Mouse (Mus musculus) right cerebral cortex, postnatal 14 days (tissue): ENCODE measurements around the gene Zfp511.

ENCODE experiments used
- DNase-seq: peaks from one replicate; pipeline ENCODE4 v3.0.0; 2022

Zfp511 gene

DNA sequence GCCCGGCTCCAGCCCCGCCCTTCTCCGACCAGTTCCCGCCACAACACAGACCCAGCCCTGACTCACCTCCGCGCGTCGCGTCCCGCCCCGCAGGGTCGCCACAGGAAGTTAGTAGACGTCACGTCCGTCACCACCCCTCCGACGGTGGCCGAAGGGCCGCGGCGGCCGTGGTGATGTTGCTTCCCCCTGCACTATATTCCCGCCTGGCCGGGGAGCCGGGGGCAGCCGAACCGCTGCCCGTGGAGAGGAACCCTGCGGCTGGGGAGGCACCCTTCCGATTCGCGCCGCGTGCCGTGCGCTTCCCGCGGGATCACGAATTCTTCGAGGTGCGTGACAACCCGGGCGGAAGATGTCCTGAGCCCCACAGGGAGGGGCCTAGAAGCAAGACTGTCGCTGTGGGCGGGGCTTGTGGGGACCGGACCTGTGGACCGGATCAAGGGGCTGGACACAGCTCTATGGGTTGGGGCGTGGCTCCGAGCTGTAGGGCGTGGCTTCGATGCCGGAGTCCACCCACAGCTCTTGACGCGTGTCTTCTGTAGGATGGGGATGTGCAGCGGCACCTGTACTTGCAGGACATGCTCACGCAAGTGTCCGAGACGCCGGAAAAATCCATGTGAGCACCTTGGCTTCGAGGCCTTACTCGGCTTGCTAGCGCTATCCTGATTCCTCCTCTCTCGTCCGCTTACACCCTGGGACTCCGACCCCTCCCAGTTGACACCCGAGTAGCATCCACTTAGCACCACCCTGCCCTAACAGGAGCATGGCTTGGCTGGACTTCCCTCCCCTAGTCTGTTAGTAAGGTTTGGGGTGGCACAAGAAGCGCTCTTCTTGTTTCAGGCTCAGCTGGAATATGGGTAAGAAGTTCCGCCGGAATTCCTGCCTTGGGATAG lies at the start of gene Zfp511, which contains the start of gene Tubgcp2:
Gene Zfp511, plus strand, starts transcription at position 111 of the 890 bp plus-strand sequence.
Gene Tubgcp2, minus strand, starts transcription at position 389 of the 890 bp plus-strand sequence.
- DNase-seq, result peak; percentile 92

GRCm38 (mm10) chr7:139988272-139988671 lies 47.9 kb upstream of the Zfp511 start:
- DNase-seq, result no peak

DNA sequence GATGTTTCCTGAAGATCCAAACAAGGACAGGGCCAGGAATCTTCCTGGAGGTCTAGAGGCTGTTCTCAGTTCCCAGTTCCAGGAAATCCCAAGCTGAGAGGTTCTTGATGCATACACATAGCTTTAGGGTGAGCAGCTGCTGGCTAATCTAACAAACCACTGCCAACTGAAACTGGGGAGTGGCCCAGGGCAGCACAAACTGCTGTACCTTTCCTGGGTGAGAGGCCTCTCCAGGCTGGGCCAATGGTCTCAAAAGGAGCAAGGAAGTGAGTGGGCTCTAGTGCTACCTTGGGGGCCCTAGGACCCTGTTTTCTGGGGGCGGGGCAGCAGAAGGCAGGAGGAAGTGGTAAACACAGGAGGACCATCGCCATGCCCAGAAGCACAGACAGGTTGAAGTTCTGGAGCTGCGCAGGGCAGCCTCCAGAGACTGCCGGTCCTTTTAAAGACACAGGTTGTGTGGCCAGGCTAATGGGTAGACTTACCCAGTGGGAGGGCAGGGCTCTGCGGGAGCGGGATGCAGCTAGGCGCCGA lies 45.3 kb upstream of the Zfp511 start:
- DNase-seq, result no peak

- DNase-seq, result no peak
Measured at GRCm38 (mm10) chr7:139992406-139992805, 43.8 kb upstream of the Zfp511 start, which contains the start of gene Adam8. Adam8 (minus strand) TSS chr7:139992562.

GRCm38 (mm10) chr7:139993532-139993931 lies 42.7 kb upstream of the Zfp511 start:
- no peak for DNase-seq

DNA sequence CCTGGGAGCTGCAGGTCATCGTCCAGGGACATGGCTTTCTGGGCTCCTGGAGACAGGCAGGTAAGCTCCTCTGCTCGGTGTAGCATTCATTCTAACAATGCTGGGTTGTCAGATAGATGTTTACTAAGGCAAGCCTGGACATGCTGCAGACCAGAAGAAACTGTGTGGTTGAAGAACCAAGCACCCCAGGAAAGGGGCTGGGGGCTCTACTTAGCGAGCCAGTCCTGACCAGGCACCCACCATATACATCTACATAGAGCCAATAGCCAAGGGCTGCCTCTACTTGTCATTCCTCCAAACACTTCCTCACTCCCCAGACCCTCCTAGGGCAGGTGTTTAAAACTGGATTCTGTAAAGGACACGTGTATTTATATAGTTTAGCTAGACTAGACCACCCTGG lies 42.0 kb upstream of the Zfp511 start:
- DNase-seq, result no peak

DNA sequence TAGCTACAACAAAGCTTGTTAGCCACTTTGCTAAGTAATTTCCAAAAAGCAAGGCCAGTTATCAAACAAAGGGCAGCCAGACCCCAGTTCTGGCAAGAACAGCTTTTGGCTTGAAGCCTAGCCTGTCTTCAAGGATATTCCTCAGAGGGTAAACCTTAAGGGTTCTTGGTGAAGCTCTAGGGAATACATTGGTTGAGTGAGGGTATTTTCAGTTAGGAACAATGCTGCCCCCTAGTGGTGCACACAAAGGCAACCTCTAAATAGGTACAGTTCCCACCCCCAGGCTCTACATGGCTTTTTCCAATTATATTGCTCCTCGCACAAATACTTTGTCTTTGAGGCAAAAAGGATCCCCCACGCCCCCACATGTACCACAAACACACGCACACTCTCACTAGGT lies 41.5 kb upstream of the Zfp511 start:
- peak; percentile 69 for DNase-seq

- no peak for DNase-seq
Measured at GRCm38 (mm10) chr7:139998691-139999350, 37.4 kb upstream of the Zfp511 start.

DNA sequence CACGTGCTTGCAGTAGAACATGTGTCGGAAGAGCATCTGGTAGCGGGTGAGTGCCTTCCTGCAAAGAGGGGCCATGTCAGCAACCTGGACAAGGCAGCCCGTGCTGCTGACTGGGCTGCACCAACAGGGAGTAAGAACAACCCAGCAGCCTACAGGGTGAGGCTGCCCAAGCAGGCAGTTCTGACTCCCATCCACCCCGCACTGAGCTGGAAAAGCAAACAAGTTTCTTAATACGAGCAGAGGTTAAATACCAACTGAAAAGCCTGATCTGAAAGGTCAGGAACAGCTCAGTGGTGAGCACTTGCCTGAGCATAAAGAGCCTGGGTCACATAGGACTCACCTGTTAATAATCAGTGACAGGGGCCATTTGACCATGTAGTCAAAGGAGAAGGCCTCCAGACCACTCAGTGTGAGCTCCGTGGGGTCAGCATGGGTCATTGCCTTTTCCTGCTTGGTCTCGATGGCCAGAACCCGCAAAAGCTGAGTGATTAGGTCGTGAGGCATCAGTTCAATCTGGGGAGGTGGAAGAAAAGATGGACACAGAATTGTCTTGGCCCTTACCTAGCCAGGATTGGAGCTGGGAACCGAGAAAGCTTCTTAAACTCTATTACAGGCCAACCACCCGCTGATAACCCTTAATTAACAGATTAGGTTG lies 35.0 kb upstream of the Zfp511 start:
- no peak for DNase-seq

DNA sequence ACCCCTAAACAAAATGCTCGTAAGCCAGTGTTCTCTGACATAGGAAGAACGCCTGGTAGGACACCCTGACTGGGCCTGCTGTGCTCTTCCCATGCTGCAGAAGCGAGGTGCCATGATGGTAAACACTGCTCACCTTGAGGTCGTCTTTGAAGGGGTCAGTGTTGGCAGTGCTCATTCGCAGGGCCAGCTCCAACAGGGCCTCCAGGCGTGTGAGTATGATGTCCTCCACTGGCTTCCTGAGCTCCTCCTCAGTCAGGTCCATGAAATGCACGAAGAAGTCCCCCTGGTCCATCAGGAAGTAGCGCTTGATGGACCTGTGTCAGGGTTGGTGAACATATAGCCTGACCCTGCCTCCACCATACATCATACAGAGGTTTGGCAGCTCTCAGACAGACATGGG lies 31.5 kb upstream of the Zfp511 start:
- DNase-seq, result no peak

GRCm38 (mm10) chr7:140006861-140007611 lies 29.2 kb upstream of the Zfp511 start:
- no peak for DNase-seq

GRCm38 (mm10) chr7:140007781-140008180 lies 28.4 kb upstream of the Zfp511 start:
- DNase-seq, result no peak

- DNase-seq, result no peak
Measured at GRCm38 (mm10) chr7:140011336-140011735, 24.9 kb upstream of the Zfp511 start.

- DNase-seq, result no peak
Measured at GRCm38 (mm10) chr7:140031771-140032170, 4.4 kb upstream of the Zfp511 start.

GRCm38 (mm10) chr7:140032366-140032765 lies 3.8 kb upstream of the Zfp511 start:
- DNase-seq, result no peak

- no peak for DNase-seq
Measured at GRCm38 (mm10) chr7:140033386-140033785, 2.8 kb upstream of the Zfp511 start.

- DNase-seq, result no peak
Measured at GRCm38 (mm10) chr7:140035456-140035855, 735 bp upstream of the Zfp511 start.

- DNase-seq, result no peak
Measured at GRCm38 (mm10) chr7:140037171-140037555, 972 bp downstream of the Zfp511 start.

DNA sequence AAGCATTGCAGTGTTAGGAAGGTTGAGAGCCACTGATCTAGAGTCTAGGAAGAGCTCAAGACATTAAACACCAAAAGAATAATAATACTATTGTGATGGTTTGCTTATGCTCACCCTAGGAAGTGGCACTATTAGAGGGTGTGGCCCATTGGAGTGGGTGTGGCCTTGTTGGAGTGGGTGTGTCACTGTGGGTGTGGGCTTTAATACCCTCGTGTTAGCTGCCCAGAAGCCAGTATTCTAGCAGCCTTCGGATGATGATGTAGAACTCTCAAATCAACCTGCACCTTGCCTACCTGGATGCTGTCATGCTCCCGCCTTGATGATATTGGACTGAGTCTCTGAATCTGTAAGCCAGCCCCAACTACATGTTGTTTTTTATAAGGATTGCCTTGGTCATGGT lies 6.5 kb downstream of the Zfp511 start:
- DNase-seq, result no peak

DNA sequence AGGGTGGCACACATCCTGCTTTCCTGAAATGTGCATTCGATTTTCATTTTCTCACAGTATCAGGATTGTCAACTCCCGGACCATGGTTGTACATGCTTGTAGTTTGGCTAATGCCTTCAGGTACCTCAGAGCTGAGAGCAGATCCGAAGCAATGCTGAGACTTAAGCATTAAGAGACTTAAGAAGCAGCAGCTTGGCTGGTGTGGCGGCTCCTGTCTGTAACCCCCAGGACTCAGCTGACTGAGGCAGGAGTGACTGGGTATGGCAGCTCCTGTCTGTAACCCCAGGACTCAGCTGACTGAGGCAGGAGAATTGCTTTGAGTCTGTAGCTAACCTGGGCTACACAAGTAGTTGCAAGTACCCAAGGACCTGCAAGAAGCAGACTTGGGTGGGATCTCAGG lies 9.4 kb downstream of the Zfp511 start:
- DNase-seq, result no peak

- DNase-seq, result no peak
Measured at GRCm38 (mm10) chr7:140047811-140048311, 11.7 kb downstream of the Zfp511 start.
